Mouse (Mus musculus) kidney, adult 2 months (tissue): ENCODE measurements around the gene Zc2hc1c. TPM values are rescaled to one million over a fixed set of nuclear protein-coding genes. Genes with fewer than 3 reads are reported as not detected.

Experiments used
- DNase-seq: peaks from one replicate; pipeline ENCODE4 v3.0.0; 2021
- H3K27ac ChIP-seq: fragments of 200-500 bp; 2 replicates; pipeline ENCODE4 v1.5.1; 2012; ENCODE audit warnings: low read depth, low read length, control low read depth, inconsistent platforms; ENCODE audit not compliant: insufficient read depth
- H3K27me3 ChIP-seq: fragments of 200-500 bp; replicated peaks from 2 replicates; pipeline ENCODE4 v1.6.1; 2012; ENCODE audit warnings: mild to moderate bottlenecking, moderate library complexity, low read length, inconsistent platforms; ENCODE audit not compliant: control insufficient read depth, insufficient read depth
- H3K36me3 ChIP-seq: fragments of 200-500 bp; 2 replicates; pipeline ENCODE4 v1.6.1; 2012; ENCODE audit warnings: mild to moderate bottlenecking, moderate library complexity, low read length, inconsistent platforms; ENCODE audit not compliant: control insufficient read depth, insufficient read depth
- H3K4me1 ChIP-seq: fragments of 200-500 bp; 2 replicates; pipeline ENCODE4 v1.6.1; 2011; ENCODE audit warnings: low read length; ENCODE audit not compliant: control insufficient read depth, insufficient read depth
- H3K4me3 ChIP-seq: fragments of 200-500 bp; 2 replicates; pipeline ENCODE4 v1.5.1; 2011; ENCODE audit warnings: mild to moderate bottlenecking, low read depth, low read length, control low read depth; ENCODE audit not compliant: insufficient read depth
- CTCF ChIP-seq: fragments of 200-500 bp; conservative IDR thresholded peaks from 2 replicates; pipeline ENCODE4 v1.5.1; 2011; ENCODE audit warnings: low read depth, mild to moderate bottlenecking, control low read depth, low read length, moderate library complexity, mixed read lengths; ENCODE audit not compliant: insufficient read depth, insufficient read length
- POLR2A ChIP-seq: fragments of 200-500 bp; IDR thresholded peaks from one replicate; pipeline ENCODE4 v1.6.1; 2011; ENCODE audit warnings: low read depth, low read length, control low read depth
- WGBS: fragments of 180-500 bp; shearing (Covaris S2); methylation state at CpG from one replicate; pipeline ENCODE4 v1.1.7; 2018; 5-methylcytosine and 5-hydroxymethylcytosine counted together
- polyA plus RNA-seq: library from polyadenylated mRNA; depleted of rRNA; stranded (reverse); fragments of >200 nt; gene quantifications from 2 replicates; pipeline ENCODE4 v1.2.3, GENCODE M21; 2012

Gene Zc2hc1c
- polyA plus RNA-seq, 1 experiment = 3.2 TPM

DNA sequence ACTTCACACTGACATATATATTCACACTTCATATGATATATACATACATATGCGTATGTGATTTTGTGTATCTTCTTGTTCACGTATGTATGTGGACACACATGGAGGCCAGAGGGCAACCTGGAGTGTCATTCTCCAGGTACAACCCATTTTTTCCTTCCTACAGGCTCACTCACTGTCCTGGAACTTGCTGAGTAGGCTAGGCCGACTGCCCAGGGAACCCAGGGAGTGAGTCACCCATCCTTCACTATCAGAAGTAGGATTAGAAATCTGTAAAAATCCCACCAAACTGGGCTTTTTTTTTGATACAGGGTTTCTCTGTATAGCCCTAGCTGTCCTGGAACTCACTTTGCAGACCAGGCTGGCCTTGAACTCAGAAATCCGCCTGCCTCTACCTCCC lies 3.4 kb upstream of the Zc2hc1c start:
- Histone ChIP-seq H3K27ac (no peak overlapping the region), H3K4me3 (no peak overlapping the region), H3K27me3 (no peaks in the 10 kb centered on the region), H3K36me3 (no peaks in the 10 kb centered on the region), H3K4me1 (peaks cover 5% of the 10 kb centered on the region; the same call in 1 of the 2 replicates)
- 85% methylated on average over 4 of the region's 4 CpGs for WGBS
- no peak for TF ChIP-seq CTCF
- no peak for TF ChIP-seq POLR2A
- DNase-seq = no peak

DNA sequence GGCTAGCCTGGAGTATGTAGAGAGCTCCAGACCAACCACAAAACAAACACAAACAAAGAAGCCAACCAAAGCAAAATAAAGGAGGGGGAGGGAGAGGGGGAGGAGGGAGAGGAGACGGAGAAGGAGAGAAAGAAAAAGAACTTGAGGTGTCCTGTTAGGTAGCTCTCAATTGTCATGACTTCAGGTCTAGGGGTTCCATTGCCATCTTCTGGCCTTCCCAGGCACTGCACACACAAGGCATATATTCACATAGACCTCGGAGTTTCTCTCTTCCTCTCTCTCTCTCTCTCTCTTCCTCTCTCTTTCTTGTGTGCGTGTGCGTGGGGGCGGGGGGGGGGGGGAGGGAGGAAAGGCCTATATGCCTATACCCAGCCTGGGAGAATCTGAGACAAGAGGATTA lies 1.4 kb upstream of the Zc2hc1c start:
- DNase-seq = no peak
- WGBS = 30% methylated on average over 4 of the region's 5 CpGs
- no peak for TF ChIP-seq POLR2A
- TF ChIP-seq CTCF = peak; percentile 58
- H3K27me3 ChIP-seq = no peaks in the 10 kb centered on the region
- H3K36me3 ChIP-seq = no peaks in the 10 kb centered on the region
- H3K4me1 ChIP-seq = peaks cover 11% of the 10 kb centered on the region; the same call in 1 of the 2 replicates
- H3K4me3 ChIP-seq = no peak overlapping the region
- no peak overlapping the region for H3K27ac ChIP-seq

DNA sequence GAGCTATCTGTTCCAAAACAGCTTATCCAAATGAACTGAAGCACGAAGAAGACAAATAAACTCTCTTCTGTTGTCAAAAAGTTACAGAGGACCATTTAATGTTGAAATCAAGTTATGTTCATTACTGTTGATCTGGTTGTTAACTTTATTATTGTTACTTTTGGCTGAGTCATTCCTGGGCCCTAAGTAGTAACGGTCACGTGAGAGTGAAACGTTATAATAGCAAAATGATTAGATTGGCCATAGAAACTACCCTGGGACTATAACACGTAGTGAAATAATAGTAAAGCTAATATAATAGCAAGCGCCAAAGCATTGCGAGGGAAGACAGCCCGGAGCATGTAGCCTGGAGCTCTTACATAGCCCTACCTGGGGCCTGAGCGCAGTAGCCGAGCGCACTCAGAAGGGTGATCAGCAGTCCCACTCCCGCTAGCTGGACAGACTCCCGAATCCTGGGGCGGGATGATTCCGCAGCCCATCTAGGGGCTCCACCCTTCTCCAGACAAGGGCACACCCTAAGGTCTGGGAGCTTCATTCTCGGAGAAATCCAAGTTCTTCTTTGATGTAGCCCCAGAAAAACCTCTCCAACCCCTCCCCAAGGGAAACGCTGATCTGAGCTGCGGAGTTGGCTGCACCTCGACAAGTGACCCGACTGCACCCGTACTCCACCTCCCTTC lies 444 bp upstream of the Zc2hc1c start, which contains the start of gene Acyp1:
TSS of gene Acyp1 (minus strand) at position 630 of the 677 bp plus-strand sequence.
- DNase-seq = no peak
- peak within 1 kb of the TSS; percentile 64 for H3K4me3 ChIP-seq
- no peaks in the 10 kb centered on the region for H3K36me3 ChIP-seq
- no peaks in the 10 kb centered on the region for H3K27me3 ChIP-seq
- no peak for TF ChIP-seq CTCF
- TF ChIP-seq POLR2A = no peak
- 8% methylated on average over 21 of the region's 21 CpGs for WGBS
- H3K27ac ChIP-seq = peak within 1 kb of the TSS; percentile 91
- peaks cover 17% of the 10 kb centered on the region for H3K4me1 ChIP-seq

DNA sequence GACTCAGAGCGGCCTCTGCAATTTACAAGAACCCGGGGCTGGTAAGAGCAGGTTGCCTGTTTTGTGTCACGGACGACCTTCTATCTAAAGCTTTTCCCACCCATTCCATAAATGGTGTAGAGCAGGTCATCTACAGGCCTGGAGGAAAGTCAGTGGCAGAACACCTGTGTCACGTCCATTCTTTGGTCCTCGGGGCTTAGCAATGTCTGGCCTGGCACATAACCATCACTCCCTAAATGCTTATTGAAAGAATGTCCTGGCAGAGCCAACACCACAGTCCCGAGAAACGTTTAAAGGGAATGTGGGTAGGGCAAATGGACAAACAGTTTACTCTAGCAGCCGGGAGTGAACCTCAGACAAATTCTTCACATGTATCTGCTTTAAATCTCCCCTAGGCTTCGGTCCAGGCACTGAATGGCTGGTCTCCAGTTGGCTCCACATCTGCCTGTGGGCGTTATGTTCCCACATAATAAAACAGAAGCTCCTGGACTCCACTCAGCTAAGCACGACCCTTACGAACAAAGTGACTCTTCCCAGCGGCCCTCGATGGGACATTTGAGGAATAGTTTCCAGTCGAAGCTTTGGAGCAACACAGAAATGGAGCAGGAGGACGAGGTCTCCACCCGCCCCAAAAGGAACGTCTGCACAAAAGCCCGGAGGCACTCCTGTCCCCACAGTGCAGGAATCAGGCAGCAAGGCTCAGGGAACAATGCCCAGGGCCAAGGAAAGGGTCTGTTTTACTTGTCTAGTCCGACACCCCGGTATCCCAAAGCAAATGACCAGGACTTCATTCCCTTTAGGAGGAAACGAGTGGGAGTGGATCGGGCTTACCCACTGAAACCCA lies 988 bp downstream of the Zc2hc1c start:
- WGBS = 24% methylated on average over 24 of the region's 24 CpGs
- H3K4me3 ChIP-seq = peak overlapping the region; percentile 64
- no peaks in the 10 kb centered on the region for H3K36me3 ChIP-seq
- H3K4me1 ChIP-seq = peaks cover 17% of the 10 kb centered on the region
- peak; percentile 71 for DNase-seq
- H3K27me3 ChIP-seq = no peaks in the 10 kb centered on the region
- TF ChIP-seq POLR2A (no peak), CTCF (no peak)
- H3K27ac ChIP-seq = peak overlapping the region; percentile 91

DNA sequence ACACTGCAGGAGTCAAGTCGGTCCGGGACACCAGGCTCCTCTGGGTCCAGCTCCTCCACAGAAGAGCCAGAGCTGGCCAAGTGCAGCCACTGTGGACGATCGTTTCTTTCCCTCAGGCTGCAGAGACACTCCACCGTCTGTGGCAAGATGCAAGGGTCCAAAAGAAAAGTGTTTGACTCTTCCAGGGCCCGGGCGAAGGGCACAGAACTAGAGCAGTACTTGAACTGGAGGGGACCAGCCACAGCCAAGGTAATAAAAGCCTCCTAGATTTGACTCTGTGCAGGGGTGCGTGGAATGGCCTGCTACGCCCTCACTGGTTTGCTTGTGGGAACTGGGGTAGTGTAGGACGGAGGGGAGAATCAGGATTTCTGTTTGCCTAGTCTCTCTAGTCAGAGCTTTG lies 2.2 kb downstream of the Zc2hc1c start:
- H3K36me3 ChIP-seq = no peaks in the 10 kb centered on the region
- peak overlapping the region; percentile 91 for H3K27ac ChIP-seq
- H3K4me3 ChIP-seq = peak overlapping the region; percentile 40
- H3K27me3 ChIP-seq = no peaks in the 10 kb centered on the region
- WGBS = 32% methylated on average over 10 of the region's 10 CpGs
- H3K4me1 ChIP-seq = peaks cover 17% of the 10 kb centered on the region
- TF ChIP-seq CTCF = no peak
- no peak for TF ChIP-seq POLR2A
- peak; percentile 68 for DNase-seq

DNA sequence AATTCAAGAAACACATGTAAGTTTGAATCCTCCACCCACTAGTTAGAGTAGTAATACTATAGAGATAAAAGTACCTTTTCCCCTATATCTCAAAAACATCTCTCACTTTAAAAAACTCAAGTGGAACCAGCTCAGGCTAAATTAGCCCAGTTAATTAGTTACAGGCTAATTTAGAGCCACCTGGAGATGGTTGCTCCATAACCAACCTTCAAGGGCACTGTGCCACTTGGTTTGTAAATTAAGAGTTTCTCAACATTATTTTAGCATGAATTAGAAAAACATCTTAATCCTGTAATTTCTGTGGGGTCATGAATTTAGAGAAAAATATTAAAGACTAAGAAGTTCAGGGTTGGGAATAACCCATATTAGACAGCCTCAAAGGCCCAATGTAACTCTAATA lies 3.1 kb downstream of the Zc2hc1c start:
- Histone ChIP-seq H3K27me3 (no peaks in the 10 kb centered on the region), H3K4me1 (peaks cover 17% of the 10 kb centered on the region), H3K27ac (no peak overlapping the region; the same call in 1 of the 2 replicates), H3K36me3 (no peaks in the 10 kb centered on the region), H3K4me3 (no peak overlapping the region; the same call in 1 of the 2 replicates)
- no peak for TF ChIP-seq POLR2A
- TF ChIP-seq CTCF = no peak
- peak; percentile 81 for DNase-seq

DNA sequence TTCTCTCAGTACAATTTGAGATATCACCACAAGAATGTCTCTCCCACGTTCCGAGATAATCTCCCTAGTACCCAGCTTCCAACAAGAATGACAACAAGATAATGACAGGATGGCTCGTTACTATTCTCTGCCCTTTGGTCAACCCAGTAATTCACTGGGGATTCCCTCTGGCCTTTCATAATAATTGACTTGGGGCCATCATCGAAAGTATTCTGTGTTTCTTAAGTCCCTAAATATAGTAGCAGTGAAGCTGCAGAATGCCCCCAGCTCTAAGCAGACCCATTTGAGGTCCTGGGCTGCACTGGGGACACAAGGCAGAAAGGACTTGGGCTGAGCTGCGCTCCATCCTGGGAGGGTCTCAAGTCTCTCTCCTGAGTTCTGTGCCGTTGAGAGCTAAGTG lies 3.9 kb downstream of the Zc2hc1c start:
- 49% methylated on average over 6 of the region's 6 CpGs for WGBS
- peak overlapping the region; percentile 85 for H3K27ac ChIP-seq
- no peaks in the 10 kb centered on the region for H3K36me3 ChIP-seq
- H3K4me3 ChIP-seq = no peak overlapping the region
- H3K27me3 ChIP-seq = no peaks in the 10 kb centered on the region
- TF ChIP-seq CTCF (no peak), POLR2A (no peak)
- DNase-seq = no peak
- peaks cover 19% of the 10 kb centered on the region for H3K4me1 ChIP-seq
